Mouse (Mus musculus) kidney, adult 2 months (tissue): ENCODE measurements at regions not wholly inside any gene's neighbourhood (a gene's known extent, or its start where the extent isn't known, plus 50 kb on each side); places are given as distances from the start of the nearest gene placed in this dataset.

ENCODE experiments used
- CTCF ChIP-seq: fragments of 200-500 bp; conservative IDR thresholded peaks from 2 replicates; pipeline ENCODE4 v1.5.1; 2011; ENCODE audit warnings: low read depth, mild to moderate bottlenecking, control low read depth, low read length, moderate library complexity, mixed read lengths; ENCODE audit not compliant: insufficient read depth, insufficient read length
- POLR2A ChIP-seq: fragments of 200-500 bp; IDR thresholded peaks from one replicate; pipeline ENCODE4 v1.6.1; 2011; ENCODE audit warnings: low read depth, low read length, control low read depth

- no peak for TF ChIP-seq POLR2A
- TF ChIP-seq CTCF, result no peak
These were observed 163.7 kb upstream of the Gpc6 start for GRCm38 (mm10) chr14:116761429-116761828.
